Mouse (Mus musculus) kidney, embryonic 16.5 days (tissue): Measurements from ENCODE around the gene Hoxa7. TPM values are rescaled to one million over a fixed set of nuclear protein-coding genes. Genes with fewer than 3 reads are reported as not detected.

Source experiments
- ATAC-seq: fragments of 200-750 bp; cut with Nextera tagmentation; 2 replicates; pipeline ENCODE4 v1.8.0; 2017; ENCODE audit warnings: moderate TSS enrichment; ENCODE audit not compliant: low FRiP score, low TSS enrichment
- H3K27ac ChIP-seq: fragments of 300-500 bp; sonication (generic); 2 replicates; pipeline ENCODE4 v1.5.1; 2014; ENCODE audit warnings: low read length
- H3K27me3 ChIP-seq: fragments of 300-500 bp; sonication (generic); 2 replicates; pipeline ENCODE4 v1.6.1; 2014; ENCODE audit warnings: low read length, control low read depth, mixed read lengths; ENCODE audit not compliant: insufficient read depth
- H3K36me3 ChIP-seq: fragments of 300-500 bp; sonication (generic); 2 replicates; pipeline ENCODE4 v1.6.1; 2014; ENCODE audit warnings: low read length, control low read depth, mixed read lengths; ENCODE audit not compliant: insufficient read depth
- H3K4me1 ChIP-seq: fragments of 300-500 bp; sonication (generic); 2 replicates; pipeline ENCODE4 v1.6.1; 2014; ENCODE audit warnings: low read length, control low read depth, mixed read lengths; ENCODE audit not compliant: insufficient read depth
- H3K4me2 ChIP-seq: fragments of 300-500 bp; sonication (generic); replicated peaks from 2 replicates; pipeline ENCODE4 v1.6.1; 2014; ENCODE audit warnings: low read depth, low read length
- H3K4me3 ChIP-seq: fragments of 300-500 bp; sonication (generic); 2 replicates; pipeline ENCODE4 v1.5.1; 2014; ENCODE audit warnings: mild to moderate bottlenecking, low read length
- H3K9ac ChIP-seq: fragments of 300-500 bp; sonication (generic); replicated peaks from 2 replicates; pipeline ENCODE4 v1.6.1; 2014; ENCODE audit warnings: low read length
- H3K9me3 ChIP-seq: fragments of 300-500 bp; sonication (generic); 2 replicates; pipeline ENCODE4 v1.6.1; 2016; ENCODE audit warnings: low read length, control low read depth
- WGBS: fragments of 180-500 bp; shearing (Covaris S2); extraction: QIAGEN DNeasy Blood & Tissue Kit; methylation state at CpG from one replicate; pipeline ENCODE4 v1.1.7; 2014; 5-methylcytosine and 5-hydroxymethylcytosine counted together
- polyA plus RNA-seq: library from polyadenylated mRNA; unstranded; fragments of >200 nt; fragmentation: Nextera tagmentation; extraction: Ambion mirVana; gene quantifications from 2 replicates; pipeline ENCODE4 v1.2.1, GENCODE M21; 2015

The Hoxa7 gene
- polyA plus RNA-seq, 1 experiment from 2014 or later = 25.7 TPM

- peaks cover 31% of the 10 kb centered on the region for H3K4me1 ChIP-seq
- no peak for ATAC-seq
- H3K36me3 ChIP-seq = peaks cover 3% of the 10 kb centered on the region; the same call in 1 of the 2 replicates
- peak overlapping the region; percentile 78 for H3K4me2 ChIP-seq
- H3K27ac ChIP-seq = peak overlapping the region; percentile 96
- peak overlapping the region; percentile 80 for H3K4me3 ChIP-seq
- H3K27me3 ChIP-seq = peaks cover 19% of the 10 kb centered on the region
- H3K9ac ChIP-seq = peak overlapping the region; percentile 98
- no peaks in the 10 kb centered on the region for H3K9me3 ChIP-seq
- WGBS = 9% methylated on average over 3 of the region's 3 CpGs
Measured at GRCm38 (mm10) chr6:52246916-52247315, 25.3 kb upstream of the Hoxa7 start.

GRCm38 (mm10) chr6:52246403-52246803 is 24.7 kb upstream of the Hoxa7 start:
- peaks cover 36% of the 10 kb centered on the region for H3K4me1 ChIP-seq
- peaks cover 3% of the 10 kb centered on the region; the same call in 1 of the 2 replicates for H3K36me3 ChIP-seq
- H3K9me3 ChIP-seq = no peaks in the 10 kb centered on the region
- H3K27ac ChIP-seq = peak overlapping the region; percentile 96
- peak overlapping the region; percentile 80 for H3K4me3 ChIP-seq
- WGBS = under 1% methylated on average over 26 of the region's 26 CpGs
- peak overlapping the region; percentile 98 for H3K9ac ChIP-seq
- ATAC-seq = 0 out of 2 replicates have a peak, but pooled peaks have one; percentile 21
- H3K27me3 ChIP-seq = peaks cover 14% of the 10 kb centered on the region; the same call in 1 of the 2 replicates
- H3K4me2 ChIP-seq = peak overlapping the region; percentile 78

GRCm38 (mm10) chr6:52245757-52246142 is 24.1 kb upstream of the Hoxa7 start, which contains the start of gene Hoxa11:
Gene Hoxa11, minus strand, starts transcription at chr6:52245810.
- Histone ChIP-seq H3K9ac (peak within 1 kb of the TSS; percentile 98), H3K27me3 (0 out of 2 replicates have a peak, but pooled peaks cover 9% of the 10 kb centered on the region), H3K27ac (peak within 1 kb of the TSS; percentile 96), H3K9me3 (no peaks in the 10 kb centered on the region), H3K4me1 (peaks cover 42% of the 10 kb centered on the region), H3K36me3 (peaks cover 3% of the 10 kb centered on the region; the same call in 1 of the 2 replicates), H3K4me3 (peak within 1 kb of the TSS; percentile 80), H3K4me2 (peak within 1 kb of the TSS; percentile 78)
- WGBS = 0% methylated on average over 20 of the region's 20 CpGs
- ATAC-seq = peak; percentile 44; the same call in 1 of the 2 replicates

GRCm38 (mm10) chr6:52245040-52245756 is 23.5 kb upstream of the Hoxa7 start:
- H3K9me3 ChIP-seq = no peaks in the 10 kb centered on the region
- peak overlapping the region; percentile 96 for H3K27ac ChIP-seq
- H3K4me2 ChIP-seq = peak overlapping the region; percentile 78
- H3K4me1 ChIP-seq = peaks cover 44% of the 10 kb centered on the region
- WGBS = under 1% methylated on average over 71 of the region's 71 CpGs
- peak; percentile 17; the same call in 1 of the 2 replicates for ATAC-seq
- H3K36me3 ChIP-seq = peaks cover 3% of the 10 kb centered on the region; the same call in 1 of the 2 replicates
- 0 out of 2 replicates have a peak, but pooled peaks cover 6% of the 10 kb centered on the region for H3K27me3 ChIP-seq
- H3K4me3 ChIP-seq = peak overlapping the region; percentile 80
- H3K9ac ChIP-seq = peak overlapping the region; percentile 98

- Histone ChIP-seq H3K4me1 (peaks cover 38% of the 10 kb centered on the region), H3K9me3 (no peaks in the 10 kb centered on the region), H3K9ac (peak overlapping the region; percentile 98), H3K4me3 (peak overlapping the region; percentile 80), H3K27ac (peak overlapping the region; percentile 96), H3K4me2 (peak overlapping the region; percentile 78), H3K27me3 (0 out of 2 replicates have a peak, but pooled peaks cover 6% of the 10 kb centered on the region), H3K36me3 (no peaks in the 10 kb centered on the region; the same call in 1 of the 2 replicates)
- WGBS = 3% methylated on average over 23 of the region's 23 CpGs
- no peak for ATAC-seq
Measured at GRCm38 (mm10) chr6:52244471-52245039, 22.9 kb upstream of the Hoxa7 start.

GRCm38 (mm10) chr6:52243681-52244121 is 22.0 kb upstream of the Hoxa7 start:
- H3K4me3 ChIP-seq = peak overlapping the region; percentile 80

GRCm38 (mm10) chr6:52242801-52243332 is 21.2 kb upstream of the Hoxa7 start:
- Histone ChIP-seq H3K4me2 (peak overlapping the region; percentile 78), H3K27me3 (0 out of 2 replicates have a peak, but pooled peaks cover 6% of the 10 kb centered on the region), H3K4me1 (peaks cover 23% of the 10 kb centered on the region), H3K4me3 (peak overlapping the region; percentile 80), H3K9me3 (no peaks in the 10 kb centered on the region), H3K36me3 (no peaks in the 10 kb centered on the region; the same call in 1 of the 2 replicates), H3K27ac (peak overlapping the region; percentile 96), H3K9ac (peak overlapping the region; percentile 98)
- WGBS = 20% methylated on average over 4 of the region's 4 CpGs
- ATAC-seq = no peak

More at GRCm38 (mm10) chr6:52243681-52244121, 22.0 kb upstream of the Hoxa7 start:
- no peak for ATAC-seq
- peaks cover 30% of the 10 kb centered on the region for H3K4me1 ChIP-seq
- H3K36me3 ChIP-seq = no peaks in the 10 kb centered on the region; the same call in 1 of the 2 replicates
- peak overlapping the region; percentile 96 for H3K27ac ChIP-seq
- WGBS = 7% methylated on average over 12 of the region's 12 CpGs
- peak overlapping the region; percentile 78 for H3K4me2 ChIP-seq
- H3K9ac ChIP-seq = peak overlapping the region; percentile 98
- no peaks in the 10 kb centered on the region for H3K9me3 ChIP-seq
- H3K27me3 ChIP-seq = 0 out of 2 replicates have a peak, but pooled peaks cover 6% of the 10 kb centered on the region

GRCm38 (mm10) chr6:52241001-52241621 is 19.5 kb upstream of the Hoxa7 start:
- Histone ChIP-seq H3K27me3 (0 out of 2 replicates have a peak, but pooled peaks cover 3% of the 10 kb centered on the region), H3K9me3 (no peaks in the 10 kb centered on the region), H3K27ac (peak overlapping the region; percentile 99), H3K4me1 (peaks cover 32% of the 10 kb centered on the region), H3K4me3 (peak overlapping the region; percentile 83), H3K4me2 (peak overlapping the region; percentile 84), H3K36me3 (no peaks in the 10 kb centered on the region; the same call in 1 of the 2 replicates), H3K9ac (peak overlapping the region; percentile 98)
- ATAC-seq = 0 out of 2 replicates have a peak, but pooled peaks have one; percentile 26
- 10% methylated on average over 9 of the region's 9 CpGs for WGBS
